Mouse (Mus musculus): ENCODE measurements around the gene Olfr844. TPM values are rescaled to one million over a fixed set of nuclear protein-coding genes. Genes with fewer than 3 reads are reported as not detected.

Gene Olfr844
- not detected for total RNA-seq (2021)
- polyA plus RNA-seq (2012; rRNA removed), result not detected in 2 replicates
- long read RNA-seq, result 0 reads

DNA sequence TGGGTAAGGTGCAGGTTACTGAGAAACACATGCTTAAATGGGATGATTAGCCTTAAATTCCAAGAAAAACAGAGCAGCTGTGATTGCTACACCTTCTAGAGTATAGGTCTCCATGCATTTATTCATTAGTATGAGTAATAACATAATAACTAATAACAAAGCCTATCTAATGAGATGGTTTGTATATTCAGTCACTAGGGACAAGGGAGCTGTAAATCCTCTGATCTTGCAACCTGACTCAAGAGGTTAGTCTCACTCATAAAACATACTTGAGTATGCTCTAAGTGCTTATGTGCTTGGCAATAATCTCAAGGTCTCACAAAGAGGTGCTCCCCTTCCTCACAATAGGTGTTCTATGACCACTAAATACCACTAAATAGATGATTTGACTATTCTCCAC is at the start of gene Olfr844:
TSS of gene Olfr844 (plus strand) at position 301 of the 400 bp plus-strand sequence.
- Histone ChIP-seq H3K27me3 (ENCODE audit: control insufficient read depth, insufficient read depth, low read length) (no peaks in the 10 kb centered on the region), H3K79me2 (replicated peaks; ENCODE audit: control insufficient read depth, insufficient read depth, low read length) (no peaks in the 10 kb centered on the region), H3K4me3 (no peak within 1 kb of the TSS), H3K36me3 (ENCODE audit: control insufficient read depth, insufficient read depth, low read length) (no peaks in the 10 kb centered on the region), H3K9ac (ENCODE audit: low read depth, low read length) (no peak within 1 kb of the TSS), H3K27ac (no peak within 1 kb of the TSS), H3K4me1 (ENCODE audit: control insufficient read depth, insufficient read depth, low read length) (no peaks in the 10 kb centered on the region)
- DNase-seq, result no peak
- TF ChIP-seq POLR2A (IDR thresholded peaks at IDR 0.05; ENCODE audit: insufficient read depth, low read depth, low read length), result no peak
- TF ChIP-seq EP300 (IDR thresholded peaks at IDR 0.05; ENCODE audit: insufficient read depth, low read depth, low read length), result no peak
- TF ChIP-seq CTCF (IDR thresholded peaks at IDR 0.05), result no peak
- intact Hi-C loops (cut with DNase I), result no loop called here

DNA sequence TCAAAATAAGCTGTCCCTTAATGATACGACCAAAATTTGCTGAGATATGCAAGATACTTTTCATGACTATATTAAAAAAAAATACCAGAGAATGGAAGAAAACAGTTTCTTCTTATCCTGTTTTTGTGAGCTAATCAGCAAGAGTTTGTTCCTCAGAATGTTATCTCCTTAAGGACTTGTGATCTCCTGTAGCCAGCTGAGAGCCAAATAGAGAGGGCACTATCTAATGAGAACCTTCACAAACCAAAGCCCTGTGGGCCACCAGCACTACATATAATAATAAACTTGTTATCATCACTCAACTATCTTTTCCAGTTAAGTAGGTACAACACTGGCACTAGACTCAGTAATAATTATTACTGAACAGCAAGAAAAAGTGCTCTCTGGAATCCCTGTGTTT is 20.0 kb downstream of the Olfr844 start, which contains the start of gene Olfr845:
TSS of gene Olfr845 (plus strand) at position 301 of the 400 bp plus-strand sequence.
- no peaks in the 10 kb centered on the region for H3K4me1 ChIP-seq (ENCODE audit: control insufficient read depth, insufficient read depth, low read length)
- no peak within 1 kb of the TSS for H3K9ac ChIP-seq (ENCODE audit: low read depth, low read length)
- intact Hi-C loops (cut with DNase I), result no loop called here
- H3K27me3 ChIP-seq (ENCODE audit: control insufficient read depth, insufficient read depth, low read length), result no peaks in the 10 kb centered on the region
- H3K36me3 ChIP-seq (ENCODE audit: control insufficient read depth, insufficient read depth, low read length), result no peaks in the 10 kb centered on the region
- WGBS, result 42% methylated on average over 1 of the region's 1 CpGs
- no peak for DNase-seq
- TF ChIP-seq POLR2A (IDR thresholded peaks at IDR 0.05; ENCODE audit: insufficient read depth, low read depth, low read length), result no peak
- no peak for TF ChIP-seq CTCF (IDR thresholded peaks at IDR 0.05)
- no peak for TF ChIP-seq EP300 (IDR thresholded peaks at IDR 0.05; ENCODE audit: insufficient read depth, low read depth, low read length)
- no peak within 1 kb of the TSS for H3K27ac ChIP-seq
- H3K79me2 ChIP-seq (replicated peaks; ENCODE audit: control insufficient read depth, insufficient read depth, low read length), result no peaks in the 10 kb centered on the region
- H3K4me3 ChIP-seq, result no peak within 1 kb of the TSS

DNA sequence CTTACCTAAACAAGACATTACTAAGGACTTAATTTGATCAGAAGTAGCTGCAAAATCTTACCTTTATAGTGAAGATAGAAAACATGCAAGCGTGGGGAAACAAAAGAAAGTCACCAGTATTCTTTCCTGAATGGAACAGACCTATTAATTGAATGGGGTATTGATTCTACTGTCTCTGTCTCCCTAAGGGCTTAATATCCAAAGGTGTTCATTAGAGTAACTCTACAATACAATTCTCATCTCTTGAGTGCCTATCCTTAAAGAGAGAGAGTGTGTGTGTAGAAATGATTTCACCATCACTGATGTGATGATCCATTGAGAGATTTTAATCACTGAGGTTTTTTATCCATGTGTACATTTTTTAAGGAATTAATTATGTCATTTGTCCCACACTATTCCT is 47.8 kb downstream of the Olfr844 start, which contains the start of gene Olfr846:
TSS of gene Olfr846 (minus strand) at position 101 of the 400 bp plus-strand sequence.
- Histone ChIP-seq H3K9ac (ENCODE audit: low read depth, low read length) (no peak within 1 kb of the TSS), H3K79me2 (replicated peaks; ENCODE audit: control insufficient read depth, insufficient read depth, low read length) (no peaks in the 10 kb centered on the region), H3K4me3 (no peak within 1 kb of the TSS), H3K36me3 (ENCODE audit: control insufficient read depth, insufficient read depth, low read length) (no peaks in the 10 kb centered on the region), H3K27ac (no peak within 1 kb of the TSS), H3K27me3 (ENCODE audit: control insufficient read depth, insufficient read depth, low read length) (no peaks in the 10 kb centered on the region), H3K4me1 (ENCODE audit: control insufficient read depth, insufficient read depth, low read length) (no peaks in the 10 kb centered on the region)
- no peak for DNase-seq
- 40% methylated on average over 1 of the region's 1 CpGs for WGBS
- TF ChIP-seq EP300 (IDR thresholded peaks at IDR 0.05; ENCODE audit: insufficient read depth, low read depth, low read length) (no peak), CTCF (IDR thresholded peaks at IDR 0.05) (no peak), POLR2A (IDR thresholded peaks at IDR 0.05; ENCODE audit: insufficient read depth, low read depth, low read length) (no peak)
- intact Hi-C loops (cut with DNase I), result no loop called here

Other genes with a start within 250 kb of the Olfr844 start
- not detected for gene Olfr836, start 196.0 kb upstream of the Olfr844 start, total RNA-seq (2021)
- not detected in 2 replicates for gene Olfr836, start 196.0 kb upstream of the Olfr844 start, polyA plus RNA-seq (2012; rRNA removed)
- gene Olfr837, start 180.0 kb upstream of the Olfr844 start, total RNA-seq (2021), result not detected
- not detected in 2 replicates for gene Olfr837, start 180.0 kb upstream of the Olfr844 start, polyA plus RNA-seq (2012; rRNA removed)
- not detected for gene Olfr839-ps1, start 139.0 kb upstream of the Olfr844 start, total RNA-seq (2021)
- gene Olfr839-ps1, start 139.0 kb upstream of the Olfr844 start, polyA plus RNA-seq (2012; rRNA removed), result not detected in 2 replicates
- gene Olfr843, start 64.4 kb upstream of the Olfr844 start, total RNA-seq (2021), result not detected
- gene Olfr843, start 64.4 kb upstream of the Olfr844 start, polyA plus RNA-seq (2012; rRNA removed), result not detected in 2 replicates
- gene Olfr845, start 20.1 kb downstream of the Olfr844 start, total RNA-seq (2021), result not detected
- not detected in 2 replicates for gene Olfr845, start 20.1 kb downstream of the Olfr844 start, polyA plus RNA-seq (2012; rRNA removed)
- not detected for gene Olfr846, start 47.7 kb downstream of the Olfr844 start, total RNA-seq (2021)
- gene Olfr846, start 47.7 kb downstream of the Olfr844 start, polyA plus RNA-seq (2012; rRNA removed), result not detected in 2 replicates
- gene Olfr847, start 62.3 kb downstream of the Olfr844 start, total RNA-seq (2021), result not detected
- gene Olfr847, start 62.3 kb downstream of the Olfr844 start, polyA plus RNA-seq (2012; rRNA removed), result not detected in 2 replicates
- gene Olfr849, start 123.9 kb downstream of the Olfr844 start, total RNA-seq (2021), result not detected
- gene Olfr849, start 123.9 kb downstream of the Olfr844 start, polyA plus RNA-seq (2012; rRNA removed), result not detected in 2 replicates
- not detected for gene Olfr850, start 161.9 kb downstream of the Olfr844 start, total RNA-seq (2021)
- gene Olfr850, start 161.9 kb downstream of the Olfr844 start, polyA plus RNA-seq (2012; rRNA removed), result not detected in 2 replicates
- not detected for gene Olfr851, start 176.9 kb downstream of the Olfr844 start, total RNA-seq (2021)
- not detected in 2 replicates for gene Olfr851, start 176.9 kb downstream of the Olfr844 start, polyA plus RNA-seq (2012; rRNA removed)
- not detected for gene Olfr853, start 224.7 kb downstream of the Olfr844 start, total RNA-seq (2021)
- not detected in 2 replicates for gene Olfr853, start 224.7 kb downstream of the Olfr844 start, polyA plus RNA-seq (2012; rRNA removed)